Mouse (Mus musculus) neutrophil, adult 5-6 weeks (primary cell): ENCODE results near the gene Kcnip3. TPM values are rescaled to one million over a fixed set of nuclear protein-coding genes. Genes with fewer than 3 reads are reported as not detected.

Source experiments
- ATAC-seq: fragments of 151-379, 151-347 bp; 2 replicates; pipeline ENCODE4 v1.8.0; 2017; ENCODE audit warnings: mild to moderate bottlenecking, moderate TSS enrichment; ENCODE audit not compliant: insufficient number of reproducible peaks, poor library complexity, low FRiP score, severe bottlenecking; ENCODE audit errors: extremely low read depth
- total RNA-seq: library from RNA; stranded (forward); fragments of 200-1000 nt; gene quantifications from 2 replicates; pipeline ENCODE4 v1.2.3, GENCODE M21; 2017

The Kcnip3 gene
- total RNA-seq = 0.25 TPM in 1 of 2 replicates, not detected in the other

DNA sequence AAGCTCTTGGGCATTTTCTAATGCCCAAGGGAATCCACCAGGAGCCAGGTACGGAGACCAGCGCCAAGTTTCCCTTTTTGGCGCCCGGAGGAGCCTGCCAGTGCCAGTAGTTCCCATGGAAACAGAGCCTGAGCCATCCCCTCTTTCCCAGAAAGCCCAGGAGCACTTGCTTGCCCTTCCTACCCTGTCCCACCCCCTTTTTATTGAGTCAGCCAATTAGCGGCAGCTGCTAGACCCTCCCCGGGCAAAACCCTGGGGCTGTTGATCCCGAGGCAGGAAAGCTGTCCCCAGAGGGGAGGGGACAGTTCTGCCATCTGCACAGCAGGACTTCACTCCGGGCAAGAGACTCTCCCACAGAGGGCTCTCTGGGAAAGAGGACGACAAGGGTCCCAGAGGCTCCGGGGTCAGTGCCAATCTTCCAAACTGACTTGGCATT is at the start of gene Kcnip3:
Gene Kcnip3, minus strand, starts transcription at position 89 of the 436 bp plus-strand sequence.
- no peak for ATAC-seq

DNA sequence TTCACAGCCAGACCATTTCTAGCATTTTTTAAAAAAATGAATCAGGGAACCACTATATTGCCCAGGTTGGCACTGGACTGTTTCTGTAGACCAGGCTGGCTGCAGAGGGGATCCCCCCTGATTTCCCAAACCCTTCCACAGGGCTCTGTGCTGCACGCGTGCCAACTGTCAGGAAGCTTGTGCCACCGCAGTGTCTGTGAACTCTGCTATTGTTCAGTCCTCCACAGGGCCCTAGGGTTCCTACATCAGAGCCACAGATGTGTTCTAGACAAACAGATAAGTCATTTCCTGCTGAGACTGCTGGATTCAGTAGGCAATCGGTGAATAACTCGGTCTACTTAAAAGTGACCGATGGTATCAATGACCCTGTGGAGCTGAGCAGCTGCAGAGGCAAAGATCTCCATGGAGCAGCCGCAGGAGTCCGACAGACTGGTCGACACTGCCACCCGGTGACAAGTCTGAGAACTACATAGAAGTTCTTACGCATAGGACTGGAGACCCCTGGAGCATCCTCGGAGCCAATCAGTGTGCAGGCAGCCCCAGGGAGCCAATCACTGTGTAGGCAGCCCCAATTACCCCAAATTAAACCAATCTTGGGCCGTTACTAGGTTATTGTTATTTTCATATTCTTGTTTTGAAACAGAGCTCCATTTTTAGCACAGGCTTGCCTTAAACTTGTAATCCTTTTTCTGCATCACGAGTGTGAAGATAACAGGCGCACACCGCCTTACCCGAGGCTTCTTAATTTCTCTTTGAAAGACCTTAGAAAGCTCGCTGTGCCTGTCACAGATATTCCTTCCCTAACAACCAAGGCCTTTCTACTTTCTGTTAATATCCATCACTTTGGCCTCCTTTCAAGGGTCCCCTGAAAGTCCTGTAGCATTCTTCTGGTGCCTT is 37.4 kb upstream of the Kcnip3 start:
- ATAC-seq = peak; percentile 62; the same call in 1 of the 2 replicates

DNA sequence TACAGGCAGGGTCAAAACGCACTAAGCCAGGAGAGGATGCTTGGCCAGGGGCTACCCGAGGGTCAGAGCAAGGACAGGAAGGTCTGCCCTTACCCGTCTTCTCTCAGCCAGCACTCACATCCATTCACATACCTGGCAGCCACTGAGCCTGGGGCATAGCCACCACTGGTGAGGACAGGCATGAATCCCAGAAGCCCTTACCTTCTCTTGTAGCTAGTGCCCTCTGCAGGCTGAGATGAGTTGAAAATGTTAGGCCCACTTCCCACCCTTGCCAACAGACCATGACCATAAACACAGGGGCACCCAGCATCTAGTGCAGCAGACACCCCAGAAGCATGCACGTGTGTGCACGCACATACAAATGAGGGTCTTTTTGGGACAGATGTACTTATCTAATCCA is 29.2 kb upstream of the Kcnip3 start:
- ATAC-seq = no peak

DNA sequence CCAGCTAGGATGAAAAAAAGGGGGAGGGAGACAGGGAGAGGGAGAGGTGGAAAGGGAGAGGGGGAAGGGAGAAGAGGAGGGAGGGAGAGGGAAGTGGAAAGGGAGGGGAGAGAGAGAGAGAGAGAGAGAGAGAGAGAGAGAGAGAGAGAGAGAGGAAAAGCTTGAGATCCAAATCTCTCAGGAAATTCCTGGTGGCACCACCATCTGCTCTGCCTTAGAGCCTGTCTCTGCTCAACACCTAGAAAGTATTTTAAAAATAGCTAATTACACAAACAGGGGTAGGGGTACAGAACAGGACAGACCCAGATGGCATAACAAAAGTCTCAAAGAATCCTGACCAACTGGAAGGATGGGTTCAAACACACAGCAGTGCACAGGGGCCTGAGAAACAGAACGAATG is 28.6 kb upstream of the Kcnip3 start:
- no peak for ATAC-seq

DNA sequence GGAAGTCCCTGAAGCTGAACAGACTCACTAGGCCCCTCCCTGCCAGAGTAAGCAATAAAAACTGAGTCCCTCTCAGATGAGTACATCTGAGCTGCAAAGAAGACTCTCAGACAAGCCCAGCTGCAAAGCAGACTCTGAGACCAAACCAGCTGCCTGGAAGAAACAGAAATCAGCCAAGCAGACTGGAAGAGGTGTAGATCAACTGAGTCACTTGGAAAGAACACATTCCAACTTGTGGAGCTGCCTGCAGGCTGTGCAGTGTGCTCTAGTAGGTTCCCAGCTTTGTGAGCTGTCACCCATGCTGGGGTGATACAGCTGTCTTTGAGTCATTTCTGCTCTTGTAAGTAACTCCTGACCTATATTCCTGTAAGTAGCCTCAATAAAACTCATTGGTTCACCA is 27.8 kb upstream of the Kcnip3 start:
- no peak for ATAC-seq

DNA sequence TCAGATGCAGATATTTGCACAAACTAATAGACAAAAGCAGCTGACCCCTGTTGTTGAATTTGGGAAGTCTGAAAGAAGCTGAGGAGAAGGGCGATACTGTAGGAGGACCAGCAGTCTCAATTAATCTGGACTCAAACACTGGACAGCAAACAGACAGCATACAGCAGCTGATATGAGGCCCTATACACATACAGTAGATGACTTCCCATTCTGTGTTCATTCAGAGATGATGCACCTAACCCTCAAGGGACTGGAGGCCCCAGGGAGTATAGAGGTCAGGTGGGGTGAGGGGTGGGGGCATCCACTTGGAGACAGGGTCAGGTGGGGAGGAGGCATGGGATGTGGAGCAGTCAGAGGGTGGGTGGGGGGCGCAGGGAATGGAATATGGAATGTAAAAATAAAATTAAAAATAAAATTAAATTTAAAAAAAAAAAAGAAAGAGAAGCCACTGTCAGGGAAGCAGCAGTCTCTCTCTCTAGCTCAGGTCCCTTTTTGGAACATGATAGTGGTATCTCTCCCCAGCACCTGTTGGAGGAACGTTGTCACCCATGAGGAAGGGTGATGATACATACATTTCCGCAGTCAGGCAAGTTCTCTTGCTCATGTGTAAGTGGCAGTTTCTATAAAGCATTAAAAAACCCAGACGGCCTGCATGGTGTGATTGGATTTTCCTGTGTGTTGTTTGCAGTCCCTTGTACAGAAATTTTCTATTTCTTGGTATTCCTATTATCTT is 26.6 kb upstream of the Kcnip3 start:
- ATAC-seq = no peak

DNA sequence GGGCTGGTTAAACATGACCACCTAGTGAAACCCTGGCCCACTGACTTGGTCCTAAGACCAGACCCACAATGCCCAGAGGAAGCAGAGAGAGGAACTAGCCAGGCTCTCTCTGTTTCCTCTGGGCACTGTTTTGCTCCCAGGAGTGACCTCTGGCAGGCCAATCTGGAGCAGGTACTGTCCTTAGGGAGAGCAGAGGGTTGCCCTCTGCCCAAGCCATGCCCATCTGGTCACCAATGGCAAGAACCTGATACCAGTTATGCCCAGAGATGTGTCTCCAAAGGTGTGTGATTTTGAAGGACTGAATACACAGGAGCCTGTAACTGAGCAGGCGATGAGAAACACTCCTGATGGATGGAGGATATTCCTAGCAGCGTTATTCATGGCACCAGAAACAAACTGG is 19.8 kb upstream of the Kcnip3 start:
- no peak for ATAC-seq

DNA sequence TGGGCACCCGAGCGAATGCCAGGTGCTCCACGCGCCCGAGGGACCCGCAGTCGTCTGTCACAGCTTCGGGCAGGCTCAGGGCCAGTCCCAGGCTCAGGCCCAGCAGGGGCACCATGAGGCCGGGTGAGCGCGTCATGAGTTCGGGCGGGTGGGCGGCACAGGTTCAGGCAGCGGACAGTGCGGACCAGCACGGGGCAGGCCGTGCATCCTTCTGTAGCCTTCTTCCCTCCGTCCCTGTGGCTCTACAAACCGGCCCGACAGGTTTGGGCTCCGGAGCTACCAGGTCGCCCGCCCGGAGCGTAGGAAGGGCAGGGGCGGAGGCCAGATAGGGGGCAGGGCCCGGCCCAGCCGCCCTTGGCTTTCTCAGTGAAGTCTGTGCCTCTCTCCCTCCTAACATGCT is 19.3 kb upstream of the Kcnip3 start, which contains the start of gene Prom2:
Gene Prom2, minus strand, starts transcription at position 283 of the 400 bp plus-strand sequence.
- ATAC-seq = no peak

DNA sequence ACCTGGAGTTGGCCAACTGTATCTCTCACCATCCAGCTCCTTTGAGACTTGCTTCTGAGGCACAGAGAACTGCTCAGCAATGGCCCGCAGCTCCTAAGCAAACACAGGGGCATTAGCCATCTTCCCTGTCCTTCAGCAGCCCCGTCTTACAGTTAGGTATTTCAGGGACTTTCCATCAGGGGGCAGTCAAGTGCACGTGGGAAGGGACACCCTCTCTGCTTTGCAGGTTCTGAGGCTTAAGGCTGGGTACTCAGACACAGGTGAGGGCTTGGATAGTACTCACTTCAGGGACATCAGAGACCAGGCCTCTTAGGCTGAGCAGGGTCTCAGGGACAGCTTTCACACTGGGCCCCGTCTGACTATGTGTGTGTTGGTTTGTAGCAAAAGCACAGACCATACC is 17.6 kb upstream of the Kcnip3 start:
- ATAC-seq = no peak

DNA sequence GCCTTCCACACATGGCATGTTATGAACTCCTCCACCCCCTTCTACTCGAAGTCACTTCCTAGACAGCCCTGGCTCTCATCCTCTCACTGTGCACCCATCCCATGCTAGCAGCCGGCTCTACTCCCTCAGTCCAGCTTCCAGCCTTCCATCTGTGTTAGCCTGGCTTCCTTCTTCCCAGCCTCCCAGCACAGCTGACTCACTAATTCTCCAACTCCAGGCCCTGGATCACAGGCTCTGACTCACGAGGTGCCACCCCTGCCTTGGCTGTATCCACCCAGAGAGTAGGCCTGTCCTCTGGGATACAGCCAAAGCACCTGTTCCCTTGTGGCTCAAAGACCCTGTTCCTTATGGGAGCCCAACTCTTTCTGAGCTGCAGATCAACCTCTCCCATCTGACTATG is 15.7 kb upstream of the Kcnip3 start:
- ATAC-seq = no peak

DNA sequence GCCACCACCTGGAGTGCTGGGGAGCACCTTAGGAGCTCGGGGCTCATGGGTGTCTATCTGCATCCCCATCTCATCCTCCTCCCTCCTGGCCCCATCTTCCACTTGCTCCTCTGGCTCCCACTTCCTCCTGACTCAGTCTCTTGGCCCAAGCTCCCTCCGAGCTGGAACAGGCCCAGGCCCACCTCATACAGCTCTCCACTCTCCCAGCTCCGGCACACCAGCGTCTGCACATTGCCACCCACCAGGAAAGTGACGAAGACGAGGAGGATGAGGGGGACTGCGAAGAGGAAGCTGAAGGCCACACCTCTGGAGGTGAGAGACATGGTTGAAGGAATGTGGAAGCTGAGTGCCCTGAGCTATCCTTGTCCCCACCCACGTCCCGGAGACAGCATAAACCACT is 13.5 kb upstream of the Kcnip3 start:
- no peak for ATAC-seq

DNA sequence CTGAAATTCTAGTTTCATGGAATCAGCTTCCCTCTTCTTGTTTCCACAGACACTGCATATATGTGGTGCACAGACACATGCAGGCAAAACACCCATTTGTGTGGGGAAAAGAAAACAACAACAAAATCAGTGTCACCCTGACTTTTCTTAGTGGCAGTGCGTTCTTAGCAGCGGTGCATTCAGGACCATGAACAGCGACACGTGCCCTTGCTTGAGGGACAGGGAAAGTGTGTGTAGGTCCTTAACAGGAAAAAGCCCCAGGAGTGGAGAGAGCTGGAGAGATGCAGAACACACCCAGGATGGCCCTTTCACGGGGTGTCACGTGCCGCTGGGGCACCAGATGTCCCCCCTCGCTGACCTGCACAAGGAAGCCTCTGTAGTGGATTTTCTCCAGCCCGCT is 10.5 kb upstream of the Kcnip3 start:
- ATAC-seq = no peak

DNA sequence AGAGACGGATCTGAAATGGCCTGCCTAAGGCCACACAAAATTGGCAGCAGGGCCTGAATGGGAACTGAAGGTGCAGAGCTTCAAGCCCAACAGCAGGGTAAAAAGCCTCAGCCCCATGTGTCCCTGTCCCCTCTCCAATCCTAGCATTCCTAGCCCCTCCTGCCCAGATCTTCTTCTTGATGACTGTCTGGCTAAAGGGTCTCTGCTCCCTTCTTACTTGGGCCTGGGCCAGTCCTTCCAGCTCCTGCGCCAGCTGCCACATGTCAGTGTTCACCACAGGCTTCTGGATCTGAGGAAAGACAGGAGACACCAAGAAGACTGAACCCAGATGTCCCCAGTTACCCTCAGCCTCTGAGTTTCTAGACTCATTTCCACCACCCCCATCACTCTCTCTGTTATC is 9.7 kb upstream of the Kcnip3 start:
- no peak for ATAC-seq

DNA sequence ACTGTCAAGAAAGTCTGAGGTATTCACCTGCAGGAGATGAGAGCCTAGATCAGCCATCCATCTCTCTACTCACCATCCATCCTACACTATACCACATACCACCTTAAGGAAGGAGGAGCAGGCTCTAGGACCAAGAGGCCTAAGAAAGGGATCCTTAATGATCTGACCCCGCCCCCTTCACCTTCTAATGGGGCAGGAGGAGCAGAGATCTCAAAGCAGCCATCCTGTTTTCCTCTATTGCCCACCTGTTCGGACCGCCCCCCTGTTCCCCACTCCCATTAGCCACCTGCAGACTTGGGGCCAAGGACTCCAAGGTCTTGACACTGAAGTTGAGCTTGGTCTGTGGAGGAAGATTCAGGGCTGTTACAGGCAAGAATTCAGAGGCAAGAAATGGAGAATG is 8.5 kb upstream of the Kcnip3 start:
- ATAC-seq = no peak

DNA sequence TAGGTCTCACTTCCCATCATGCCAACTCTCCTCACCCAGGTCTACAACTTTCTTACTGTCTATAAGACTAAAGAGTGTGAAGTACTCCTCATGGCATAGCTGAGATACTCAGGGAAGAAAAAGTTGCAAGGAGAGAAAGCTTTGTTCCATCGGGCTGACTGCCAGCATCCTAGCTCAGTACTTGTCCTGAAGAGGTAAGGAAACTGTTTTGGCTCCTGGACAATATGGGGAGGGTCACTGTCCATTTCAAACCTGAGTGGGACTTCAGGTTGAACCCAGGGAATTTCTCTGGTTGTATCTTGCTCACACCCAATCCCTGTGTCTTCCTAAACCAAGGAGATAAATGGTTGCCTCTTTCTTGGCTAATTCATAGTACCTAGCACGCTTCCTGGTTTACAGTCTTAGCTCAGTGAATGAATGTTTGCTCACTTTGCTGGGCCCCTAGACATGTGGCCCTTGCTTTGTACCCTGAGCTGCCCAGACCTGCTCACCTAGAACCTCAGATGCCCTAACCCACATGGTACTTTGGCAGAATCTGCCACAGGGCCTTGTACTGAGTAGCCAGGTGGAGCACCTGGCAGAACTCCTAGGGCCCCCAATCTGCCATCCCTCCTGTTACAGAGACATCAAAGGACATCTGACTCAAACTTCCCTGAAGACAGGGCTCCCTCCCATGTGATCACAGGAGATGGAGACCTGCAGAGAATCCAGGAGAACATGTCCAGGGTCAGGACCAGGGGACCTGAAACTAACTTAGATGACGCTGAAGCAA is 3.3 kb upstream of the Kcnip3 start:
- no peak for ATAC-seq

DNA sequence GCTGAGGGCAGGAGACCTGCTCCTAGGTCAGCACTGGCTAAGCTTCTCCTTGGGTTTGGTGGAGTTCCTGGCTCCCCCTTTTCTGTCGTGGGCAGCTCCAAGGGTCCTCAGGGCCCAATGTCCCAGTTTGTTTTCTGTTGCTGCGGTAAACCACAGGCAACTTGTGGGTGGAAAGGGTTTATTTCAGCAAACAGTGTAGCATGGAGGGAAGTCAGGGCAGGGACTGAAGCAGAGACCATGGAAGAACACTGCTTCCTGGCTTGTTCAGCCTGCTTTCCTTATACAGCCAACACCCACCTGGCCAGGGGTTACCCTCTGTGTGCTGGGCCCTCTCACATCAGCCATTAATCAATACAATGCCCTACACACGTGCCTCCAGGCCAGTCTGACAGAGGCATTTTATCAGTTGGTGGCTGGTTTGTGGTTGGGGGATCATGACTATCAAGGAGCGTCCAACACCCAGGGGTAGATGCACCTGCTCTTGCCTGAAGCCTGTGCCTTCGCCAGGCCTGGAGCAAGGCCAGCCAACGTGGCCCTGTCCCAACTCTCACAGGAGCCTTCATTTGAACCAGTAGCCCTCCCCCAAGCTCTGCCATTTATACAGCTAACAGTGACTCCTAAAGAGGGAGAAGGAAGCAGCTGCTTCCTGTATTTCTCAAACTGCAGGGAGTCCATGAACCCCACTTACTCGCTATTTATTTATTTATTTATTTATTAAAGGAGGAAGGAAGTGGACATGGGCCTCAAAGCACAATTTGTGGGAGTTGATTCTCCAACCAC is 2.2 kb upstream of the Kcnip3 start:
- no peak for ATAC-seq

DNA sequence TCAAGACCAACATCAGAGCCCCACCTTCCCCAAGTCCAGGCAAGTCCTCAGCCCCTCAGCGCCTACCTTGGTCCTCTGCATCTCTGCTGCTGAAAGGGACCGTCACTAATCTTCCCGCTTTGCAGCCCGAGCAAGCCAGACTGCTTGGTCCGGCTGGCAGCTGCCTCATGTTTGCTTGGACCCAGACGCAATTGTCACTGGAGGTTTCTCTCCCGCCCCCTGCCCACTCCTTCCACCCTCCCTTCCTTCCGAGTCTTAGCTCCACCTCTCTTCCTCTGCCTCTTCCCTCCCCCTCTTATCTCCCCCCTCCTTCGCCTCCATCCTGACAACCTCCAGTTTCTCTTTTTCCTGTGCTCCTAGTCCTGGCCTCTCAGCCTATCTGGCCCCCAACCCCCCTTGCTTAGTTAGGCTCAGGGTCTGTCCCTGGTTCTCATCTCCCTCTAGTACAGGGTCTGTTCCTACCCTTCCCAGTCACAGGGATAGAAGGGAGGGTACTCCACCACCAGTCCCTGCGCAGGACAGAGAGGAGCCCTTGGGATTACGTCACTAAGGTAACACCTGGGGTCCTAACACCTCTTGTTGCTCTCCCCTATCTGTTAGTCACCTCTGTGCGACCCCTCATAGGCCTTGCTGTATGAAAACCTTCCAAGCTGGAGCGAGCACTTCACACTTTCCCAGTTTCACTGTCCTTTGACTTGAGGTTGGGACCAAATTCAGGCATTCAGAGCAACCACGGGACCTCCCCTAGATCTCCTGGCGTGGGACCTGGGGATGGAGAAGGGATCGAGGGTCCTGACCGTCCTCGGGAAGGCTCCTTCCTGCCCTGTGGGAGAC is 505 bp downstream of the Kcnip3 start:
- no peak for ATAC-seq

DNA sequence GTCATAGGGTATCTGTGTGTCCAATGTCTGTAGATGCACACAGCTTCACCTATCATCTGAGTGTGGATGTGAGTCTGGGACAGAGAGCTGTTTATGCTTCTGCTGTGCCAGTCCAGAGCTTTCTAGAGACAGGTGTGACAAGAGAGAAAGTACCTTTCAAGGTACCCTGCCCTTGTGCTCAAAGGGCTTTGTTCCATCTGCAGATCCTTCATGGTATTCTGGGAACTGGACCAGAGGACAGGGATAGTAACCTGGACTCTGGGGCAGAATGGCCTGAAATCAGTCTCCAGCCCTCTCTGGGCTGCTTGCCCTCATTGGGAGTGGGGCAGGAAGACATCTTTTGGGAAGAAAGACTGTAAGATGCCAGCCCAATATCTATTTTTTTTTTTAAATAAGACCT is 1.8 kb downstream of the Kcnip3 start:
- no peak for ATAC-seq
